Comparison of ENCODE assay signal across 12 mouse cellular contexts in the genomic region with DNA sequence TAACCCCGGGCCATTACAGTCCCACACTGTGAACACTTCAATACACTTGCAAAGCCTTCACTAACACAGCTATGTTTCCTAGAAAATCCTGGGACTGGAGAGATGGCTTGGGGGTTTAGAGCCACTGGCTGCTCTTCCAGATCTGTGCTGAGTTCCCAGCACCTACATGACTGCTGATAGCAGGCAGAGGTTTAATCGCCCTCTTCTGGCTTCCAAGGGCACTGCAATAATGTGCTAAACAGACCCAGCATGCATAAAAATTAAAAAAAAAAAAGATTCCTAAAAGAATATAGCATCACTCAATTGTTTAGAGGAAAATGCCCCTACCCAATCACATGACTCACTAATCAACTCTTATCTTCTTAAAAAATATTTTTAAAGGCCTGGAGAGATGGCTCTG. TPM values are rescaled to one million over a fixed set of nuclear protein-coding genes. Genes with fewer than 3 reads are reported as not detected.
DNase-seq lines count a peak whose midpoint lies in the region; ATAC-seq and TF ChIP-seq lines count a peak whose summit lies in the region.
"Had no signal": no experiment of that assay in that cellular context is flagged by ENCODE, and none has a peak within 500 bp of the region (broad histone marks: within the 10 kb centered on the region; RNA-seq: fewer than 3 reads in every experiment).

No protein-coding gene starts in this region.

- H3K36me3 ChIP-seq in MEL (ENCODE audit: control insufficient read depth in 1 of 2, insufficient read depth in 2 of 2, low read length in 2 of 2): peaks cover 4 to 7% of the 10 kb centered on the region in 2 experiments
- peaks cover 24% of the 10 kb centered on the region for H3K36me3 ChIP-seq in liver, adult 2 months (ENCODE audit: control insufficient read depth, insufficient read depth, low read length)
- peaks cover 19% of the 10 kb centered on the region for H3K36me3 ChIP-seq in heart, embryonic 11.5 days (ENCODE audit: control insufficient read depth, insufficient read depth, low read length)

- TF ChIP-seq EP300 in MEL (IDR thresholded peaks at IDR 0.05; ENCODE audit: low read depth in 1 of 2, low read length in 2 of 2): no peak

- 58% methylated on average over 2 of the region's 2 CpGs for WGBS in liver, adult 2 months
- 56% methylated on average over 2 of the region's 2 CpGs for WGBS in heart, embryonic 11.5 days (ENCODE audit: insufficient replicate concordance)

- no peak overlapping the region for H3K4me3 ChIP-seq in layer of hippocampus, adult 2 months
- no peak overlapping the region for H3K4me3 ChIP-seq in MEL (ENCODE audit: control insufficient read depth in 1 of 2, insufficient read depth in 1 of 2, low read depth in 2 of 2, low read length in 2 of 2)
- H3K4me3 ChIP-seq in liver, adult 2 months (ENCODE audit: insufficient read depth, low read depth, low read length): no peak overlapping the region
- H3K4me3 ChIP-seq in heart, embryonic 11.5 days (ENCODE audit: low read depth, low read length): no peak overlapping the region
- H3K4me3 ChIP-seq: hindbrain, embryonic 15.5 days had no signal

- ATAC-seq in CD4-positive, CD25-positive, alpha-beta regulatory T cell, adult 4 months: no peak
- no peak for ATAC-seq in heart, embryonic 11.5 days (replicated peaks; ENCODE audit: insufficient number of reproducible peaks, low FRiP score, low TSS enrichment)
- ATAC-seq: activated CD4-positive, CD25-positive, alpha-beta regulatory T cell, adult 4 months had no signal

- H3K4me1 ChIP-seq in MEL (ENCODE audit: control insufficient read depth in 1 of 2, insufficient read depth in 2 of 2, low read length in 2 of 2): peaks cover 0 to 10% of the 10 kb centered on the region in 2 experiments; a peak in 2 of 4 replicates
- no peaks in the 10 kb centered on the region for H3K4me1 ChIP-seq in liver, adult 2 months (ENCODE audit: control insufficient read depth, insufficient read depth, low read length)
- no peaks in the 10 kb centered on the region for H3K4me1 ChIP-seq in heart, embryonic 11.5 days (ENCODE audit: control insufficient read depth, insufficient read depth, low read length)
- H3K4me1 ChIP-seq: hindbrain, embryonic 15.5 days had no signal

- H3K4me2 ChIP-seq in heart, embryonic 11.5 days: no peak overlapping the region
- H3K4me2 ChIP-seq: hindbrain, embryonic 15.5 days had no signal

- DNase-seq in CD4-positive, CD25-positive, alpha-beta regulatory T cell, adult 2 months (ENCODE audit: low read depth, low spot score): peak; percentile 46
- no peak for DNase-seq in layer of hippocampus, adult 2 months (ENCODE audit: low spot score in 2 of 2)
- DNase-seq in layer of hippocampus, adult 9-10 months (ENCODE audit: low spot score): no peak
- DNase-seq in MEL (ENCODE audit: low read depth, low spot score): peak; percentile 85
- DNase-seq in liver, adult 2 months (ENCODE audit: extremely low read depth, low read depth, low spot score): no peak
- DNase-seq in ovary, adult 18-20 months (ENCODE audit: low spot score): no peak
- DNase-seq: layer of hippocampus, postnatal 36 days; lung, postnatal 14 days had no signal

- TF ChIP-seq RAD21 in MEL (IDR thresholded peaks at IDR 0.05; ENCODE audit: low read depth, low read length): peak; percentile 30

- H3K27me3 ChIP-seq in MEL (ENCODE audit: control insufficient read depth in 1 of 2, insufficient read depth in 2 of 2, low read length in 2 of 2): no peaks in the 10 kb centered on the region
- no peaks in the 10 kb centered on the region for H3K27me3 ChIP-seq in liver, adult 2 months (ENCODE audit: control insufficient read depth, insufficient read depth, low read length)
- H3K27me3 ChIP-seq in heart, embryonic 11.5 days (ENCODE audit: control insufficient read depth, insufficient read depth, low read length): no peaks in the 10 kb centered on the region
- H3K27me3 ChIP-seq: hindbrain, embryonic 15.5 days had no signal

- H3K27ac ChIP-seq in layer of hippocampus, adult 2 months: no peak overlapping the region
- no peak overlapping the region for H3K27ac ChIP-seq in MEL (ENCODE audit: control insufficient read depth, low read depth, low read length)
- no peak overlapping the region for H3K27ac ChIP-seq in liver, adult 2 months (replicated peaks; ENCODE audit: insufficient read depth, low read depth, low read length)
- no peak overlapping the region for H3K27ac ChIP-seq in heart, embryonic 11.5 days (ENCODE audit: low read depth, low read length)
- H3K27ac ChIP-seq: hindbrain, embryonic 15.5 days had no signal

- H3K9me3 ChIP-seq in MEL (replicated peaks; ENCODE audit: insufficient read depth, low read length): no peaks in the 10 kb centered on the region
- no peaks in the 10 kb centered on the region for H3K9me3 ChIP-seq in heart, embryonic 11.5 days (replicated peaks; ENCODE audit: control insufficient read depth, low read length)
- H3K9me3 ChIP-seq: hindbrain, embryonic 15.5 days had no signal

- peak; percentile 59 for TF ChIP-seq CTCF in layer of hippocampus, adult 2 months (conservative IDR thresholded peaks at IDR 0.05)
- peak; percentile 54 to 63 (median 60) for TF ChIP-seq CTCF in MEL (IDR thresholded peaks at IDR 0.05 in 2 of 3, conservative IDR thresholded peaks at IDR 0.05 in 1 of 3; ENCODE audit: control insufficient read depth in 1 of 3, insufficient read depth in 1 of 3, low read depth in 2 of 3, low read length in 3 of 3, poor library complexity in 1 of 3, severe bottlenecking in 1 of 3)
- peak; percentile 45 for TF ChIP-seq CTCF in liver, adult 2 months (IDR thresholded peaks at IDR 0.05; ENCODE audit: low read depth, low read length)

- H3K79me2 ChIP-seq in MEL (ENCODE audit: control insufficient read depth, insufficient read depth, low read length, poor library complexity): peaks cover 1% of the 10 kb centered on the region
- H3K79me2 ChIP-seq in liver, adult 2 months (ENCODE audit: control insufficient read depth, insufficient read depth, low read length): no peaks in the 10 kb centered on the region

- H3K9ac ChIP-seq in MEL (ENCODE audit: control insufficient read depth, low read depth, low read length, poor library complexity, severe bottlenecking): no peak overlapping the region
- no peak overlapping the region for H3K9ac ChIP-seq in liver, adult 2 months (ENCODE audit: low read depth, low read length)
- H3K9ac ChIP-seq in heart, embryonic 11.5 days (ENCODE audit: low read depth, low read length): no peak overlapping the region
- H3K9ac ChIP-seq: hindbrain, embryonic 15.5 days had no signal

- no peak for TF ChIP-seq POLR2A in MEL (IDR thresholded peaks at IDR 0.05; ENCODE audit: control insufficient read depth in 1 of 2, insufficient read depth in 1 of 2, low read depth in 1 of 2, low read length in 2 of 2, poor library complexity in 1 of 2)
- TF ChIP-seq POLR2A in liver, adult 2 months (IDR thresholded peaks at IDR 0.05; ENCODE audit: extremely low read depth, insufficient read depth, low read length): no peak

RNA-seq across cellular contexts. Expression of gene Nkapd1, which starts 15.8 kb away (rescaled TPM):
- polyA plus RNA-seq in CD4-positive, CD25-positive, alpha-beta regulatory T cell, adult 4 months (2017; shearing (Covaris generic)): 10 to 100 TPM; 15.1 to 17.0 TPM
- total RNA-seq in layer of hippocampus, adult 2 months (2021): 10 to 100 TPM; 20.8 to 22.1 TPM
- 8.7 and 10.4 TPM in 2 replicates for total RNA-seq in MEL (2012; rRNA removed)
- polyA plus RNA-seq in MEL (2012; ENCODE audit: insufficient read depth in 1 of 2, insufficient read length in 2 of 2, low read depth in 1 of 2, low replicate concordance in 2 of 2, missing spikeins in 1 of 2): 10 to 100 TPM in 1 of 2 experiments, not detected in 1; 20.2 TPM
- total RNA-seq in liver, adult 2 months (2014; rRNA removed): 4.0 and 5.8 TPM in 2 replicates
- 2.6 and 2.8 TPM in 2 replicates for polyA plus RNA-seq in liver, adult 2 months (2012; rRNA removed)
- 20.2 and 21.3 TPM in 2 replicates for polyA plus RNA-seq in heart, embryonic 11.5 days (2014; fragmentation: Nextera tagmentation; extraction: Ambion mirVana)

RNA-seq across cellular contexts. Expression of gene Pih1d2, which starts 15.9 kb away (rescaled TPM):
- polyA plus RNA-seq in CD4-positive, CD25-positive, alpha-beta regulatory T cell, adult 4 months (2017; shearing (Covaris generic)): under 1 TPM; 0.38 to 0.56 TPM
- total RNA-seq in layer of hippocampus, adult 2 months (2021): 1 to 10 TPM; 2.3 to 2.7 TPM
- 4.9 and 5.3 TPM in 2 replicates for total RNA-seq in MEL (2012; rRNA removed)
- polyA plus RNA-seq in MEL (2012; ENCODE audit: insufficient read depth in 1 of 2, insufficient read length in 2 of 2, low read depth in 1 of 2, low replicate concordance in 2 of 2, missing spikeins in 1 of 2): 1 to 10 TPM in 1 of 2 experiments, not detected in 1; 4.6 TPM
- total RNA-seq in liver, adult 2 months (2014; rRNA removed): 0.74 and 1.0 TPM in 2 replicates
- 0.24 and 0.47 TPM in 2 replicates for polyA plus RNA-seq in liver, adult 2 months (2012; rRNA removed)
- polyA plus RNA-seq in heart, embryonic 11.5 days (2014; fragmentation: Nextera tagmentation; extraction: Ambion mirVana): 1.8 and 3.1 TPM in 2 replicates

RNA-seq across cellular contexts. Expression of gene Dlat, which starts 26.5 kb away (rescaled TPM):
- 10 to 100 TPM; 13.4 to 13.6 TPM for polyA plus RNA-seq in CD4-positive, CD25-positive, alpha-beta regulatory T cell, adult 4 months (2017; shearing (Covaris generic))
- 100 to 1,000 TPM; 131 to 136 TPM for total RNA-seq in layer of hippocampus, adult 2 months (2021)
- total RNA-seq in MEL (2012; rRNA removed): 52.2 and 71.7 TPM in 2 replicates
- polyA plus RNA-seq in MEL (2012; ENCODE audit: insufficient read depth in 1 of 2, insufficient read length in 2 of 2, low read depth in 1 of 2, low replicate concordance in 2 of 2, missing spikeins in 1 of 2): 10 to 100 TPM in 1 of 2 experiments, not detected in 1; 77.4 TPM
- 39.5 and 41.1 TPM in 2 replicates for total RNA-seq in liver, adult 2 months (2014; rRNA removed)
- 20.9 and 25.5 TPM in 2 replicates for polyA plus RNA-seq in liver, adult 2 months (2012; rRNA removed)
- 122 and 144 TPM in 2 replicates for polyA plus RNA-seq in heart, embryonic 11.5 days (2014; fragmentation: Nextera tagmentation; extraction: Ambion mirVana)

RNA-seq across cellular contexts. Expression of gene Timm8b, which starts 29.3 kb away (rescaled TPM):
- polyA plus RNA-seq in CD4-positive, CD25-positive, alpha-beta regulatory T cell, adult 4 months (2017; shearing (Covaris generic)): 100 to 1,000 TPM in 1 of 2 experiments, 10 to 100 TPM in 1; 82.9 to 101 TPM
- 100 to 1,000 TPM; 206 to 234 TPM for total RNA-seq in layer of hippocampus, adult 2 months (2021)
- 227 and 247 TPM in 2 replicates for total RNA-seq in MEL (2012; rRNA removed)
- 100 to 1,000 TPM in 1 of 2 experiments, not detected in 1; 129 TPM for polyA plus RNA-seq in MEL (2012; ENCODE audit: insufficient read depth in 1 of 2, insufficient read length in 2 of 2, low read depth in 1 of 2, low replicate concordance in 2 of 2, missing spikeins in 1 of 2)
- total RNA-seq in liver, adult 2 months (2014; rRNA removed): 179 and 215 TPM in 2 replicates
- polyA plus RNA-seq in liver, adult 2 months (2012; rRNA removed): 63.0 and 81.3 TPM in 2 replicates
- 292 and 318 TPM in 2 replicates for polyA plus RNA-seq in heart, embryonic 11.5 days (2014; fragmentation: Nextera tagmentation; extraction: Ambion mirVana)

RNA-seq across cellular contexts. Expression of gene Sdhd, which starts 29.4 kb away (rescaled TPM):
- 100 to 1,000 TPM; 152 to 183 TPM for polyA plus RNA-seq in CD4-positive, CD25-positive, alpha-beta regulatory T cell, adult 4 months (2017; shearing (Covaris generic))
- total RNA-seq in layer of hippocampus, adult 2 months (2021): 100 to 1,000 TPM; 109 to 112 TPM
- total RNA-seq in MEL (2012; rRNA removed): 312 and 340 TPM in 2 replicates
- polyA plus RNA-seq in MEL (2012; ENCODE audit: insufficient read depth in 1 of 2, insufficient read length in 2 of 2, low read depth in 1 of 2, low replicate concordance in 2 of 2, missing spikeins in 1 of 2): 100 to 1,000 TPM in 1 of 2 experiments, not detected in 1; 375 TPM
- 339 and 354 TPM in 2 replicates for total RNA-seq in liver, adult 2 months (2014; rRNA removed)
- polyA plus RNA-seq in liver, adult 2 months (2012; rRNA removed): 363 and 441 TPM in 2 replicates
- 572 and 623 TPM in 2 replicates for polyA plus RNA-seq in heart, embryonic 11.5 days (2014; fragmentation: Nextera tagmentation; extraction: Ambion mirVana)

Comparison
In these comparisons a context has a peak if more than half of its experiments do, and no peak if none do; other contexts are left out.
1. DNase-seq: peak in CD4-positive, CD25-positive, alpha-beta regulatory T cell, adult 2 months (single experiment) and MEL (single experiment); none in layer of hippocampus, adult 2 months (0 of 2), layer of hippocampus, adult 9-10 months (single experiment), liver, adult 2 months (single experiment) and ovary, adult 18-20 months (single experiment).
2. Peak in every context shown above with its lines, with median percentiles within 50 percentile points of each other: CTCF ChIP-seq.